Mouse (Mus musculus): ENCODE data around the gene Crybg1. TPM values are rescaled to one million over a fixed set of nuclear protein-coding genes. Genes with fewer than 3 reads are reported as not detected.

Crybg1 gene
- polyA plus RNA-seq (2015; fragmentation: Nextera tagmentation; extraction: Ambion mirVana): 1.4 and 2.0 TPM in 2 replicates

GRCm38 (mm10) chr10:44148337-44149317 lies at the start of gene Crybg1:
Gene Crybg1 (minus strand): TSS chr10:44148853.

GRCm38 (mm10) chr10:43901578-43902194 lies 247.0 kb downstream of the Crybg1 start, which contains the start of the genes Qrsl1 and Rtn4ip1:
Gene Qrsl1 (minus strand): TSS chr10:43901745.
Gene Rtn4ip1 (plus strand): TSS chr10:43901807.

Other genes starting within 250 kb of the Crybg1 start
- gene Qrsl1, start 247.1 kb downstream of the Crybg1 start, polyA plus RNA-seq (2015; fragmentation: Nextera tagmentation; extraction: Ambion mirVana): 10.6 and 12.4 TPM in 2 replicates
- gene Rtn4ip1, start 247.0 kb downstream of the Crybg1 start, polyA plus RNA-seq (2015; fragmentation: Nextera tagmentation; extraction: Ambion mirVana): 5.7 and 6.6 TPM in 2 replicates
- 25.5 and 29.4 TPM in 2 replicates for gene Atg5, start 119.5 kb upstream of the Crybg1 start, polyA plus RNA-seq (2015; fragmentation: Nextera tagmentation; extraction: Ambion mirVana)